Mouse (Mus musculus) MEL (cell line): ENCODE data around the gene Cadps2.

Experiments
- BHLHE40 ChIP-seq: IDR thresholded peaks from 2 replicates; pipeline ENCODE4 v1.6.1; 2012; ENCODE audit warnings: low read depth, mild to moderate bottlenecking, inconsistent platforms, low read length, improper control_type of control experiment, borderline replicate concordance
- CTCF ChIP-seq, 3 experiments: IDR thresholded peaks in 2 of 3; conservative IDR thresholded peaks in 1 of 3; 2 replicates each; pipeline ENCODE4 v1.5.1; 2011 to 2012; ENCODE audit warnings: low read length in 3 of 3, low read depth in 2 of 3, mild to moderate bottlenecking in 2 of 3, improper control_type of control experiment in 1 of 3, inconsistent platforms in 1 of 3, mixed read lengths in 1 of 3, moderate library complexity in 1 of 3; ENCODE audit not compliant: control insufficient read depth in 1 of 3, insufficient read depth in 1 of 3, poor library complexity in 1 of 3, severe bottlenecking in 1 of 3
- E2F4 ChIP-seq: IDR thresholded peaks from 2 replicates; pipeline ENCODE4 v1.6.1; 2011; ENCODE audit warnings: low read depth, low read length, improper control_type of control experiment, borderline replicate concordance
- EP300 ChIP-seq, 2 experiments: IDR thresholded peaks; 2 replicates each; pipeline ENCODE4 v1.6.1; 2011; ENCODE audit warnings: improper control_type of control experiment in 2 of 2, low read length in 2 of 2, low read depth in 1 of 2, mild to moderate bottlenecking in 1 of 2
- ETS1 ChIP-seq: IDR thresholded peaks from 2 replicates; pipeline ENCODE4 v1.6.1; 2012; ENCODE audit warnings: low read depth, mild to moderate bottlenecking, inconsistent platforms, low read length, improper control_type of control experiment, moderate library complexity
- GATA1 ChIP-seq: IDR thresholded peaks from 2 replicates; pipeline ENCODE4 v1.6.1; 2011; ENCODE audit warnings: low read depth, low read length, improper control_type of control experiment
- HCFC1 ChIP-seq: IDR thresholded peaks from 2 replicates; pipeline ENCODE4 v1.6.1; 2012; ENCODE audit warnings: low read depth, mild to moderate bottlenecking, inconsistent platforms, low read length, improper control_type of control experiment, moderate library complexity
- MEF2A ChIP-seq: IDR thresholded peaks from 2 replicates; pipeline ENCODE4 v1.6.1; 2014; ENCODE audit warnings: low read depth, mild to moderate bottlenecking, inconsistent platforms, low read length, improper control_type of control experiment; ENCODE audit not compliant: poor library complexity, insufficient replicate concordance, severe bottlenecking; ENCODE audit errors: extremely low read depth
- POLR2A ChIP-seq, 2 experiments: IDR thresholded peaks; 2 replicates each; pipeline ENCODE4 v1.6.1; 2011 to 2012; ENCODE audit warnings: low read length in 2 of 2, mild to moderate bottlenecking in 2 of 2, control low read depth in 1 of 2, improper control_type of control experiment in 1 of 2, low read depth in 1 of 2, moderate library complexity in 1 of 2; ENCODE audit not compliant: control insufficient read depth in 1 of 2, insufficient read depth in 1 of 2, poor library complexity in 1 of 2

- no peak for TF ChIP-seq BHLHE40
- peak in 1 of 3 experiments; percentile 26; a peak in 1 of 6 replicates for TF ChIP-seq CTCF (IDR thresholded peaks at IDR 0.05 in 2 of 3, conservative IDR thresholded peaks at IDR 0.05 in 1 of 3; ENCODE audit: control insufficient read depth in 1 of 3, insufficient read depth in 1 of 3, low read depth in 2 of 3, low read length in 3 of 3, poor library complexity in 1 of 3, severe bottlenecking in 1 of 3)
- TF ChIP-seq ETS1 = no peak
- TF ChIP-seq E2F4 = no peak
- TF ChIP-seq MEF2A = no peak
- TF ChIP-seq POLR2A (IDR thresholded peaks at IDR 0.05; ENCODE audit: control insufficient read depth in 1 of 2, insufficient read depth in 1 of 2, low read depth in 1 of 2, low read length in 2 of 2, poor library complexity in 1 of 2) = no peak
- TF ChIP-seq EP300 (IDR thresholded peaks at IDR 0.05; ENCODE audit: low read depth in 1 of 2, low read length in 2 of 2) = no peak
- no peak for TF ChIP-seq GATA1
- no peak for TF ChIP-seq HCFC1
Measured at GRCm38 (mm10) chr6:23758249-23758648, 81.0 kb downstream of the Cadps2 start.
